Mouse (Mus musculus) megakaryocyte, embryonic 14.5 days (primary cell): ENCODE measurements around the gene Ipcef1. TPM values are rescaled to one million over a fixed set of nuclear protein-coding genes. Genes with fewer than 3 reads are reported as not detected.
"Not testable (repeated sequence)": the region's sequence is repeated elsewhere in the genome, so short reads cannot be mapped to it uniquely, and the experiment has no call there.

Experiments
- H3K27me3 ChIP-seq: replicated peaks from 2 replicates; pipeline ENCODE3; 2012; ENCODE audit warnings: inconsistent platforms
- H3K36me3 ChIP-seq: replicated peaks from 2 replicates; pipeline ENCODE3; 2012; ENCODE audit warnings: low read length, inconsistent platforms, mixed read lengths
- H3K4me1 ChIP-seq: 2 replicates; pipeline ENCODE4 v1.6.1; 2012; ENCODE audit warnings: inconsistent platforms
- H3K4me3 ChIP-seq: replicated peaks from 2 replicates; pipeline ENCODE3; 2012; ENCODE audit warnings: moderate library complexity, mild to moderate bottlenecking, inconsistent platforms
- H3K9me3 ChIP-seq: 2 replicates; pipeline ENCODE4 v1.6.1; 2012; ENCODE audit warnings: inconsistent platforms
- FLI1 ChIP-seq: IDR thresholded peaks from 2 replicates; pipeline ENCODE4 v1.6.1; 2012; ENCODE audit warnings: low read length, inconsistent platforms, mixed read lengths
- GATA1 ChIP-seq: IDR thresholded peaks from 3 replicates; pipeline ENCODE4 v1.6.1; 2012; ENCODE audit warnings: mixed read lengths, low read length, inconsistent platforms, borderline replicate concordance
- polyA plus RNA-seq: library from polyadenylated mRNA; stranded (reverse); fragments of >175 nt; gene quantifications from 2 replicates; pipeline ENCODE4 v1.2.3, GENCODE M21; 2012; ENCODE audit warnings: low replicate concordance; ENCODE audit not compliant: insufficient read depth

Gene Ipcef1
- polyA plus RNA-seq, 1 experiment, result 0.07 TPM

GRCm38 (mm10) chr10:6896659-6897303 lies 155.5 kb downstream of the Ipcef1 start:
- Histone ChIP-seq H3K9me3 (peaks cover 8% of the 10 kb centered on the region), H3K4me3 (no peak overlapping the region), H3K4me1 (peaks cover 3% of the 10 kb centered on the region; the same call in 1 of the 2 replicates), H3K27me3 (no peaks in the 10 kb centered on the region), H3K36me3 (no peaks in the 10 kb centered on the region)
- TF ChIP-seq GATA1 (no peak), FLI1 (no peak)

GRCm38 (mm10) chr10:6895796-6896195 lies 156.5 kb downstream of the Ipcef1 start:
- no peaks in the 10 kb centered on the region for H3K27me3 ChIP-seq
- no peak overlapping the region for H3K4me3 ChIP-seq
- peaks cover 4% of the 10 kb centered on the region; the same call in 1 of the 2 replicates for H3K4me1 ChIP-seq
- TF ChIP-seq FLI1 (no peak), GATA1 (no peak)
- H3K9me3 ChIP-seq, result peaks cover 8% of the 10 kb centered on the region
- no peaks in the 10 kb centered on the region for H3K36me3 ChIP-seq

GRCm38 (mm10) chr10:6890348-6891009 lies 161.8 kb downstream of the Ipcef1 start:
- no peaks in the 10 kb centered on the region for H3K27me3 ChIP-seq
- H3K9me3 ChIP-seq, result peaks cover 8% of the 10 kb centered on the region
- TF ChIP-seq GATA1 (no peak), FLI1 (no peak)
- peaks cover 15% of the 10 kb centered on the region for H3K4me1 ChIP-seq
- no peak overlapping the region for H3K4me3 ChIP-seq
- no peaks in the 10 kb centered on the region for H3K36me3 ChIP-seq

GRCm38 (mm10) chr10:6889640-6890245 lies 162.5 kb downstream of the Ipcef1 start:
- TF ChIP-seq GATA1 (no peak), FLI1 (no peak)
- peaks cover 15% of the 10 kb centered on the region for H3K4me1 ChIP-seq
- H3K4me3 ChIP-seq, result no peak overlapping the region
- H3K9me3 ChIP-seq, result peaks cover 8% of the 10 kb centered on the region
- no peaks in the 10 kb centered on the region for H3K27me3 ChIP-seq
- no peaks in the 10 kb centered on the region for H3K36me3 ChIP-seq

GRCm38 (mm10) chr10:6885460-6885859 lies 166.8 kb downstream of the Ipcef1 start:
- no peak overlapping the region for H3K4me3 ChIP-seq
- no peak for TF ChIP-seq GATA1
- peaks cover 12% of the 10 kb centered on the region for H3K4me1 ChIP-seq
- no peaks in the 10 kb centered on the region for H3K27me3 ChIP-seq
- no peaks in the 10 kb centered on the region for H3K36me3 ChIP-seq
- peaks cover 11% of the 10 kb centered on the region; the same call in 1 of the 2 replicates for H3K9me3 ChIP-seq

- H3K9me3 ChIP-seq, result peaks cover 14% of the 10 kb centered on the region
- H3K36me3 ChIP-seq, H3K4me3 ChIP-seq, H3K4me1 ChIP-seq, H3K27me3 ChIP-seq: not testable (repeated sequence)
These were observed 170.2 kb downstream of the Ipcef1 start for GRCm38 (mm10) chr10:6882041-6882440.

- Histone ChIP-seq H3K4me3 (no peak overlapping the region), H3K9me3 (peaks cover 14% of the 10 kb centered on the region), H3K27me3 (no peaks in the 10 kb centered on the region), H3K36me3 (no peaks in the 10 kb centered on the region), H3K4me1 (no peaks in the 10 kb centered on the region)
- TF ChIP-seq GATA1 (no peak), FLI1 (no peak)
These were observed 173.9 kb downstream of the Ipcef1 start for GRCm38 (mm10) chr10:6878276-6878881.

- Histone ChIP-seq H3K27me3 (no peaks in the 10 kb centered on the region), H3K4me3 (no peak overlapping the region), H3K9me3 (peaks cover 16% of the 10 kb centered on the region), H3K36me3 (no peaks in the 10 kb centered on the region), H3K4me1 (no peaks in the 10 kb centered on the region)
- TF ChIP-seq GATA1, result no peak
- no peak for TF ChIP-seq FLI1
These were observed 178.4 kb downstream of the Ipcef1 start for GRCm38 (mm10) chr10:6873917-6874316.

GRCm38 (mm10) chr10:6871418-6872072 lies 180.7 kb downstream of the Ipcef1 start:
- TF ChIP-seq GATA1, result no peak
- no peak for TF ChIP-seq FLI1
- Histone ChIP-seq H3K36me3 (no peaks in the 10 kb centered on the region), H3K4me3 (no peak overlapping the region), H3K9me3 (peaks cover 17% of the 10 kb centered on the region), H3K4me1 (no peaks in the 10 kb centered on the region), H3K27me3 (no peaks in the 10 kb centered on the region)
